Mouse (Mus musculus) macrophage (primary cell): ENCODE results near the gene Ptcd1. TPM values are rescaled to one million over a fixed set of nuclear protein-coding genes. Genes with fewer than 3 reads are reported as not detected.
A peak's percentile ranks its signal among the peaks of the same experiment; 100 is the strongest.
"Not testable (repeated sequence)": the region's sequence is repeated elsewhere in the genome, so short reads cannot be mapped to it uniquely, and the experiment has no call there.

Source experiments
- H3K27ac ChIP-seq: fragments of 350-480 bp; formaldehyde crosslinking; 2 replicates; pipeline ENCODE4 v1.9.0; 2021
- H3K36me3 ChIP-seq: fragments of 350-480 bp; formaldehyde crosslinking; 2 replicates; pipeline ENCODE4 v1.9.0; 2021; ENCODE audit errors: inconsistent target
- H3K4me3 ChIP-seq: fragments of 350-480 bp; formaldehyde crosslinking; 2 replicates; pipeline ENCODE4 v1.9.0; 2021; ENCODE audit errors: inconsistent target
- H3K79me2 ChIP-seq: fragments of 350-480 bp; formaldehyde crosslinking; 2 replicates; pipeline ENCODE4 v1.9.0; 2021; ENCODE audit errors: inconsistent target
- WGBS: methylation state at CpG from one replicate; pipeline ENCODE4 v1.1.7; 2026; ENCODE audit warnings: inconsistent platforms; ENCODE audit not compliant: missing documents; 5-methylcytosine and 5-hydroxymethylcytosine counted together
- polyA plus RNA-seq: library from polyadenylated mRNA; stranded (reverse); fragments of 250-400 nt; gene quantifications from 3 replicates; pipeline ENCODE4 v1.2.4, GENCODE M21; 2018; ENCODE audit warnings: inconsistent platforms
- total RNA-seq, 78 experiments: library from RNA; depleted of rRNA; stranded (reverse); fragments of 250-400 nt; gene quantifications; 1 replicate in 9 of 78; 2 replicates in 24 of 78; 3 replicates in 43 of 78; 4 replicates in 2 of 78; pipeline ENCODE4 v1.2.4; 2018; ENCODE audit warnings: inconsistent platforms in 56 of 78

Gene Ptcd1
- total RNA-seq (2018; cell fraction: chromatin; rRNA removed), result 10 to 100 TPM in 16 of 26 experiments, 1 to 10 TPM in 10; 2.1 to 28.2 (median 14.7) TPM
- 10 to 100 TPM in 16 of 26 experiments, 1 to 10 TPM in 10; 4.5 to 15.7 (median 12.0) TPM for total RNA-seq (2018; cell fraction: cytosol; rRNA removed)
- total RNA-seq (2018; cell fraction: nucleus; rRNA removed), result 10 to 100 TPM in 14 of 26 experiments, 1 to 10 TPM in 12; 2.5 to 20.9 (median 10.9) TPM
- polyA plus RNA-seq, result 8.9 to 12.6 TPM (median 9.1 TPM) in 3 replicates

DNA sequence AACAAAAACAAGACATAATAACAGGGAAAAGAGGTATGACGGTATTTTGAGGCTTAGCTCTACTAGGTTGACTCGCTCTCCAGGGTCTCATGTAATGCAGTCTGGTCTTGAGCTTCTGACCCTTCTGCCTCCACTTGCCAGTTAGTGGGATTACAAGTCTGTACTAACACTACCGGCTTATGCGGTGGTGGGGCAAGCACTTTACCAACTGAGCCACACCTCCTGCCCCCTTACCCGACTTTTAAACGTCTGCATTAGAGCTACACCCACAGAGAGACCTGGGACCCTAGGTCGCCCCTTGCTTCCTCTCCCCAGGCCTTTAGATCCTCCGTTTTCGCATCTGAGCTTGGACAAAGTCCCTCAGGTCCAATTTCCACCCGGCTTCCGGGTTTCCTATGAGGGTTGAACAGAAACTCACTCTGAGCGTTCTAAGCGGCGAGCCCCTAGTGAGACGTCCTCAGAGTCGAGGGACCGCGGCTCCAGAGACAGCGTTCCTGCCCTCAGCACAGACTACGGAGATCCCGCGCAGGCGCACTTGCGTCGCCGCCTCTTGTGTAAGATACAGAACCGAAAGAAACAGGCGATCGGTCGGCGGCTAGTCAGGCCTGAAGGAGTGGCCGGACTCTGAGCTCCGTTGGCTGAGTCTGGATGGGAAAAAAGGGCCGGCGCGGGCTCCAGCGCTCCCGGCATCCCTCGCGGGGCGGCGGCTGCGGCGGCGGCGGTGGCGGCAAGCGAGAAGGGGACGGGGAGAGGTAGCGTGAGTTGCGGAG is at the start of gene Ptcd1, which contains the start of gene Cpsf4:
Gene Ptcd1 (minus strand): TSS at position 573 of the 770 bp plus-strand sequence.
Gene Cpsf4 (plus strand): TSS at position 678 of the 770 bp plus-strand sequence.
- Histone ChIP-seq H3K4me3 (peak within 1 kb of the TSS; percentile 95), H3K79me2 (peaks cover 79% of the 10 kb centered on the region), H3K36me3 (peaks cover 14% of the 10 kb centered on the region; the same call in 1 of the 2 replicates), H3K27ac (peak within 1 kb of the TSS; percentile 70)
- WGBS, result under 1% methylated on average over 51 of the region's 51 CpGs

GRCm38 (mm10) chr5:145214679-145215078 is 47.8 kb upstream of the Ptcd1 start:
- Histone ChIP-seq H3K27ac (no peak overlapping the region), H3K4me3 (no peak overlapping the region), H3K79me2 (no peaks in the 10 kb centered on the region), H3K36me3 (peaks cover 38% of the 10 kb centered on the region; the same call in 1 of the 2 replicates)
- 93% methylated on average over 4 of the region's 4 CpGs for WGBS

DNA sequence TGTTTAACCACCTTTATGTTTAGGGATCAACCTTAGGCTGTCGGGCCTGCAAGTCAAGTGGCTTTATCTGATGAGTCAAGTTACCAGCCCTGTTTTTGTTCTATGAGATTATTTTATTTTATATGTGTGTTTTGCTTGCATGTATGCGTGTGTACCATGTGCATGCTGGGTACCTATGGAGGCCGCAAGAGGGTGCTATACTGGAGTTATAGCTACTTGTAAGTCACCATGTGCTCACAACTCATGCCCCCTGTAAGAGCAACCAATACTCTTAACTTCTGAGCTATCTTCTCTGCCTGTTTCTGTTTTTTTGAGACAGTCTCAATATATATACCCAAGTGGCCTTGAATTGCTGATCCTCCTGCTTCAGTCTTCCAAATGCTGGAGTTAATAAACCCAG is 46.6 kb upstream of the Ptcd1 start:
- peaks cover 26% of the 10 kb centered on the region; the same call in 1 of the 2 replicates for H3K36me3 ChIP-seq
- 86% methylated on average over 3 of the region's 3 CpGs for WGBS
- no peak overlapping the region for H3K4me3 ChIP-seq
- H3K27ac ChIP-seq, result no peak overlapping the region
- H3K79me2 ChIP-seq, result no peaks in the 10 kb centered on the region

DNA sequence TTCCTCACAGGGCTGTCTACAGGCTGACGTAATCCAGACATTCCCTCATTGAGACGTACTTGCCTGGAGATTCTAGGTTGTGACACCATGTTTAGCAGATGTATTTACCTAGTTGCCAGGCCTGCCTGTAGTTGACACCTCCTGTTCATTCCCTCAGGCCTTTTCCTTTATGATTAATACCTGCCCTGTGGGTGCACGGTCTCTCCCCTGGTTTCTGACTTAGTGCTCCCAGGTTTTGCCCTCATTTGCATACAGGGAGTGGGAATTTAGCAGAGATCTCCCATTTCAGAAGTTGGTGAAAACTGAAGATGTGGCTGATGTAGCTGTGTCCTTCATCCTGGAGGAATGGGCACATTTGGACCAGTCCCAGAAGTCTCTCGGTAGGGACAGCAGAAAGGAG is 45.3 kb upstream of the Ptcd1 start:
- Histone ChIP-seq H3K79me2 (peaks cover under 1% of the 10 kb centered on the region; the same call in 1 of the 2 replicates), H3K27ac (no peak overlapping the region), H3K4me3 (no peak overlapping the region), H3K36me3 (peaks cover 19% of the 10 kb centered on the region; the same call in 1 of the 2 replicates)
- 91% methylated on average over 4 of the region's 4 CpGs for WGBS

GRCm38 (mm10) chr5:145211340-145211739 is 44.4 kb upstream of the Ptcd1 start:
- Histone ChIP-seq H3K4me3 (no peak overlapping the region), H3K27ac (no peak overlapping the region), H3K36me3 (peaks cover 19% of the 10 kb centered on the region; the same call in 1 of the 2 replicates), H3K79me2 (peaks cover 9% of the 10 kb centered on the region; the same call in 1 of the 2 replicates)
- 96% methylated on average over 4 of the region's 4 CpGs for WGBS

- H3K36me3 ChIP-seq, result peaks cover 19% of the 10 kb centered on the region; the same call in 1 of the 2 replicates
- WGBS, result 83% methylated on average over 10 of the region's 11 CpGs
- H3K4me3 ChIP-seq, H3K27ac ChIP-seq: not testable (repeated sequence)
- peaks cover 10% of the 10 kb centered on the region; the same call in 1 of the 2 replicates for H3K79me2 ChIP-seq
Observed at GRCm38 (mm10) chr5:145208391-145208790, 41.5 kb upstream of the Ptcd1 start.

DNA sequence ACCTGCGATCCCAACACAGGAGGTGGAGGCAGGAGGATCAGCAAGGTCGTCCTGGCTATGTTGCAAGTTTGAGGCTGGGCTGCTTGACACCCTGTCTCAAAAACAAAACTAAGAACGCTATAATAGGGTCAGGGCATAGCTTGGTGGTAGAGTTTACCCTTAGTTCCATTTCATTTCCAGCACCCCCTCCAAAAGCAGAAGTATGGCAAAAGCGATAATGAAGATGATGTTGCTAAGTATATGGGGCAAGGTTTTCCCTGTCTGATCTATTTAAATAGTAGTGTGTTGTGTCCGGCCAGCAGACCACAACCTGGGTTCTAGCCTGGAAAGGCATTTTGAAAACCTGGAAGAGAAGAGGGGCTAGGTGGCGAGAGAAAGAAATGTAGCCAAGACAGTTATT is 41.0 kb upstream of the Ptcd1 start:
- Histone ChIP-seq H3K79me2 (peaks cover 10% of the 10 kb centered on the region; the same call in 1 of the 2 replicates), H3K27ac (no peak overlapping the region), H3K4me3 (no peak overlapping the region), H3K36me3 (peaks cover 15% of the 10 kb centered on the region; the same call in 1 of the 2 replicates)
- 89% methylated on average over 5 of the region's 6 CpGs for WGBS

DNA sequence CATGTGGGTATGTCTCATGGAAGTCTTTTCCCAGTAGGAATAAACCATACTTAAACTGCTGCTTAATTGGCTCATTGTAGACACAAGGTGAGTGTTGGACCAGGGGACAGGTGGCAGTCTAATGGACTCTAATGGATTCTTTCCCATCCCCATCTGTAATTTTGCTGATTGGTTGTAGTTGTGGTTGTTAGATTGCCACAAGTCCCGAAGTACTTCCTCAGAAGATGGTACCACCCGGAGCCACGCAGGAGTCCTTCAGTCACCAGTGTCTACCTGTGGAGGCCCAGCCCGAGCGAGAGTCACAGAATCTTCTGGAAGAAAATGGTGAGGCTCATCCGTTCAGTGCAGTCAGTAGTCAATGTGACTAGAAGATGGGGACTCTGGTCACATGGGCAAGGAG is 40.5 kb upstream of the Ptcd1 start:
- Histone ChIP-seq H3K79me2 (peaks cover 10% of the 10 kb centered on the region; the same call in 1 of the 2 replicates), H3K36me3 (peaks cover 11% of the 10 kb centered on the region; the same call in 1 of the 2 replicates), H3K4me3 (no peak overlapping the region), H3K27ac (no peak overlapping the region)
- 93% methylated on average over 6 of the region's 6 CpGs for WGBS

DNA sequence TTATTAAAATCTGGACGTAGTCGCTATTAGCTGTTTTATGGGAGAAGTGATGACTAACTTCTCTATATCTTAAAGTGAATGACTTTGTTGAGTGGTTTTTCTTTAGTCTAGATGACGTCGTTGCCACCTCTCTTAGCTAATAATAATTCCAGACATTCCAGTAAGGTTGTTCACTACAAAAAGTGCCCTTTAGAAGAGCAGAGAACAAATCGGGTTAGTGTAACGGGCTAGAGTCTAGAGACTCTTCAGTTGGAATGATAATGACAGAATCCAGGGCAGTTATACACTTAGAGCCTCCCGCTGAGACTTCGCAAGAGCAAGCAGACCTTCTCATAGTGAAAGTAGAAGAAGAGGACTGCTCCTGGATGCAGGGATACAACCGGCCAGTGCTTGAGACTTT is 38.1 kb upstream of the Ptcd1 start:
- WGBS, result 20% methylated on average over 9 of the region's 9 CpGs
- H3K79me2 ChIP-seq, result peaks cover 25% of the 10 kb centered on the region
- H3K36me3 ChIP-seq, result no peaks in the 10 kb centered on the region
- peak overlapping the region; percentile 71 for H3K4me3 ChIP-seq
- H3K27ac ChIP-seq, result peak overlapping the region; percentile 54

DNA sequence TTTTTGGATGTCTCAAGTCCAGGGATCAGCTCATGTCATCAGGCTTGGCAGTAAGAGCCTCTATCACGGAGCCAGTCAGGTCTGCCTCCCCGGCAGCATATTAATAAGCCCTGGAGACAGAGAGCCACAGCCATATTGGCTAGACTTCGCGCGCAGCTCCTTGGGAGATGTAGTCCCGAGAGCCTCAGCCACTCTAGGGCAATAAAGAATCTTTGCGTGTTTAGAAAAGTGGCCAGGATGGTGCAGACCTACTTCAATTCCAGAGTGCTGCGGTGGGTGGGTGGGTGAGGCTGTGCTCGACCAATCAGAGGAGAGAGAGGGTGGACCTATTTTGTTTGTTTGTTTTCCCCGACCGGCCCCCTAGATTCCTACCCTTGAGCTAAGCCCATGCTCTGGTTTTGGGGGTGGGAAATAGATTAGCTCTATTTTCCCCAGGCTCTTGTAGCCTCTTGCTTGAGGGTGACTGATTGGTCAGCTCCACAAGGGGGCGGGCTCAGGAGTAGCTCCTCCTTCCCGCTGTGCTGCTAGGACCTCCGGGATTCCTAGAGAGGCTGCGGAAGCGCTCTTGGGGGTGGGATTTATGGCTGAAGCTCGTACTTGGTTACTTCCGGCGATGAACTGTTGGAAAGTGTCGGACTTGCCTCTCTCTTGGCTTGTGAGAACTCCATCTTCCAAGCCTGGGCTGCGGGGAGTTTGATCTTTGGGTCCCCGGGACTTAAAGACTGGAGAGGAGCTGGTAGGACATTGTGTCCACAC is 37.2 kb upstream of the Ptcd1 start, which contains the start of gene Zkscan5:
Gene Zkscan5 (plus strand): TSS at position 627 of the 756 bp plus-strand sequence.
- H3K36me3 ChIP-seq, result no peaks in the 10 kb centered on the region
- peaks cover 34% of the 10 kb centered on the region for H3K79me2 ChIP-seq
- under 1% methylated on average over 22 of the region's 22 CpGs for WGBS
- peak within 1 kb of the TSS; percentile 54 for H3K27ac ChIP-seq
- peak within 1 kb of the TSS; percentile 71 for H3K4me3 ChIP-seq

DNA sequence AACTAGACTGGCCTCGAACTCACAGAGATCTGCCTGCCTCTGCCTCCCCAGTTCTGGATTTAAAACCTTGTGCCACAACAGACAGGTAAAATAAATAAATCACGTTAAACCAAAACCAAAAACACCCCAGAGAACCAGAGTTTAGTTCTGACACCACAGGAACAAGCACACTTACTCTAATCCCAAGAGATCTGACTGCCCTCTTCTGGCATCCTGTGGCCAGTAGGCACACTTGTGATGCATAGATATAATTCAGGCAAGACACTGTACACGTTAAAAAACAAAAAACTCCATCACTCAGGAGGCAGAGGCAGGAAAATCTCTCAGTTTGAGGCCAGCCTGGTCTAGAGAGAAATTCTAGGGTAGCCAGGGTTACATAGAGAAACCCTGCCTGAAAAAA is 35.5 kb upstream of the Ptcd1 start:
- no peaks in the 10 kb centered on the region for H3K36me3 ChIP-seq
- WGBS, result 38% methylated on average over 3 of the region's 3 CpGs
- no peak overlapping the region for H3K27ac ChIP-seq
- H3K4me3 ChIP-seq, result no peak overlapping the region
- peaks cover 39% of the 10 kb centered on the region for H3K79me2 ChIP-seq

GRCm38 (mm10) chr5:145201321-145201991 is 34.5 kb upstream of the Ptcd1 start, which contains the start of gene Zkscan14:
Zkscan14 (minus strand) TSS chr5:145201868.
- Histone ChIP-seq H3K27ac (peak within 1 kb of the TSS; percentile 77), H3K36me3 (peaks cover 3% of the 10 kb centered on the region), H3K79me2 (peaks cover 31% of the 10 kb centered on the region), H3K4me3 (peak within 1 kb of the TSS; percentile 97)
- WGBS, result under 1% methylated on average over 37 of the region's 37 CpGs

GRCm38 (mm10) chr5:145200387-145200786 is 33.5 kb upstream of the Ptcd1 start:
- Histone ChIP-seq H3K36me3 (peaks cover 14% of the 10 kb centered on the region), H3K4me3 (peak overlapping the region; percentile 97), H3K79me2 (peaks cover 28% of the 10 kb centered on the region), H3K27ac (no peak overlapping the region)
- 50% methylated on average over 7 of the region's 7 CpGs for WGBS

- H3K36me3 ChIP-seq, result peaks cover 35% of the 10 kb centered on the region
- 92% methylated on average over 2 of the region's 2 CpGs for WGBS
- peaks cover 47% of the 10 kb centered on the region for H3K79me2 ChIP-seq
Observed at GRCm38 (mm10) chr5:145191962-145192361, 25.1 kb upstream of the Ptcd1 start, which contains the start of gene Atp5j2. Atp5j2 (minus strand) TSS chr5:145192062.

More at GRCm38 (mm10) chr5:145191962-145192361, 25.1 kb upstream of the Ptcd1 start, which contains the start of gene Atp5j2:
- peak within 1 kb of the TSS; percentile 98 for H3K4me3 ChIP-seq
- H3K27ac ChIP-seq, result peak within 1 kb of the TSS; percentile 83
